19 mouse cellular contexts compared by ENCODE assay signal in genomic region chr1:71800581-71800980, GRCm38 (mm10).
DNase-seq lines count a peak whose midpoint lies in the region; ATAC-seq and TF ChIP-seq lines count a peak whose summit lies in the region.
"Had no signal": no experiment of that assay in that cellular context is flagged by ENCODE, and none has a peak within 500 bp of the region (broad histone marks: within the 10 kb centered on the region; RNA-seq: fewer than 3 reads in every experiment).

No protein-coding gene starts in this region.

- DNase-seq in gastrocnemius, adult 2 months, result no peak
- DNase-seq in gastrocnemius, postnatal 36 days, result no peak
- no peak for DNase-seq in lung, postnatal 14 days
- DNase-seq in 3T3-L1 (ENCODE audit: low read depth, low spot score), result peak; percentile 57
- peak; percentile 43 for DNase-seq in NIH3T3 (ENCODE audit: low read depth)
- DNase-seq in left cerebral cortex, postnatal 14 days (ENCODE audit: low spot score in 2 of 2), result no peak
- DNase-seq in cerebellum, postnatal 25 days, result no peak
- DNase-seq: adrenal gland, adult 8-10 months; cerebellum, adult 2 months; heart, adult 2 months; kidney, postnatal 14 days; right cerebral cortex, postnatal 4 days; thymus, postnatal 25 days had no signal

- H3K9me3 ChIP-seq in lung, embryonic 15.5 days, result no peaks in the 10 kb centered on the region
- H3K9me3 ChIP-seq: embryonic facial prominence, embryonic 13.5 days; G1E; hindbrain, embryonic 12.5 days; limb, embryonic 13.5 days; neural tube, embryonic 15.5 days had no signal

- no peak overlapping the region for H3K4me3 ChIP-seq in gastrocnemius, adult 2 months
- no peak overlapping the region for H3K4me3 ChIP-seq in lung, embryonic 15.5 days
- H3K4me3 ChIP-seq: embryonic facial prominence, embryonic 13.5 days; heart, adult 2 months; hindbrain, embryonic 12.5 days; limb, embryonic 13.5 days; neural tube, embryonic 15.5 days had no signal

- no peak for ATAC-seq in lung, embryonic 15.5 days (ENCODE audit: borderline replicate concordance, extremely low read depth, low FRiP score, low TSS enrichment)

- H3K36me3 ChIP-seq in lung, embryonic 15.5 days, result no peaks in the 10 kb centered on the region
- H3K36me3 ChIP-seq: embryonic facial prominence, embryonic 13.5 days; G1E; hindbrain, embryonic 12.5 days; limb, embryonic 13.5 days; neural tube, embryonic 15.5 days had no signal

- intact Hi-C loops in gastrocnemius, adult 2 months (cut with DNase I), result loop anchor here (5.0 kb wide), 1 partner anchor 102 kb away; no protein-coding TSS in a partner anchor
- intact Hi-C loops in gastrocnemius, postnatal 36 days (cut with DNase I), result no loop called here
- intact Hi-C loops in left cerebral cortex, postnatal 14 days (cut with DNase I), result no loop called here

- no peaks in the 10 kb centered on the region for H3K27me3 ChIP-seq in lung, embryonic 15.5 days
- H3K27me3 ChIP-seq: embryonic facial prominence, embryonic 13.5 days; hindbrain, embryonic 12.5 days; limb, embryonic 13.5 days; neural tube, embryonic 15.5 days had no signal

- TF ChIP-seq CTCF in gastrocnemius, adult 2 months (IDR thresholded peaks at IDR 0.05), result no peak

- 36% methylated on average over 2 of the region's 2 CpGs for WGBS in lung, embryonic 15.5 days

- no peak overlapping the region for H3K4me2 ChIP-seq in lung, embryonic 15.5 days
- H3K4me2 ChIP-seq: embryonic facial prominence, embryonic 13.5 days; hindbrain, embryonic 12.5 days; limb, embryonic 13.5 days; neural tube, embryonic 15.5 days had no signal

- H3K4me1 ChIP-seq in lung, embryonic 15.5 days, result peaks cover 10% of the 10 kb centered on the region

- no peak overlapping the region for H3K9ac ChIP-seq in lung, embryonic 15.5 days
- H3K9ac ChIP-seq: embryonic facial prominence, embryonic 13.5 days; hindbrain, embryonic 12.5 days; limb, embryonic 13.5 days; neural tube, embryonic 15.5 days had no signal

- H3K27ac ChIP-seq in gastrocnemius, adult 2 months, result peak overlapping the region; percentile 6; the same call in 1 of the 2 replicates
- H3K27ac ChIP-seq in lung, embryonic 15.5 days, result 0 out of 2 replicates have a peak overlapping the region, but pooled peaks have one; percentile 24
- H3K27ac ChIP-seq: embryonic facial prominence, embryonic 13.5 days; heart, adult 2 months; hindbrain, embryonic 12.5 days; limb, embryonic 13.5 days; neural tube, embryonic 15.5 days had no signal

Comparison
In these comparisons a context has a peak if more than half of its experiments do, and no peak if none do; other contexts are left out.
1. DNase-seq: peak in 3T3-L1 (single experiment) and NIH3T3 (single experiment); none in gastrocnemius, adult 2 months (single experiment), gastrocnemius, postnatal 36 days (0 of 2), lung, postnatal 14 days (single experiment), left cerebral cortex, postnatal 14 days (0 of 2) and cerebellum, postnatal 25 days (0 of 2).